In the genomic region with DNA sequence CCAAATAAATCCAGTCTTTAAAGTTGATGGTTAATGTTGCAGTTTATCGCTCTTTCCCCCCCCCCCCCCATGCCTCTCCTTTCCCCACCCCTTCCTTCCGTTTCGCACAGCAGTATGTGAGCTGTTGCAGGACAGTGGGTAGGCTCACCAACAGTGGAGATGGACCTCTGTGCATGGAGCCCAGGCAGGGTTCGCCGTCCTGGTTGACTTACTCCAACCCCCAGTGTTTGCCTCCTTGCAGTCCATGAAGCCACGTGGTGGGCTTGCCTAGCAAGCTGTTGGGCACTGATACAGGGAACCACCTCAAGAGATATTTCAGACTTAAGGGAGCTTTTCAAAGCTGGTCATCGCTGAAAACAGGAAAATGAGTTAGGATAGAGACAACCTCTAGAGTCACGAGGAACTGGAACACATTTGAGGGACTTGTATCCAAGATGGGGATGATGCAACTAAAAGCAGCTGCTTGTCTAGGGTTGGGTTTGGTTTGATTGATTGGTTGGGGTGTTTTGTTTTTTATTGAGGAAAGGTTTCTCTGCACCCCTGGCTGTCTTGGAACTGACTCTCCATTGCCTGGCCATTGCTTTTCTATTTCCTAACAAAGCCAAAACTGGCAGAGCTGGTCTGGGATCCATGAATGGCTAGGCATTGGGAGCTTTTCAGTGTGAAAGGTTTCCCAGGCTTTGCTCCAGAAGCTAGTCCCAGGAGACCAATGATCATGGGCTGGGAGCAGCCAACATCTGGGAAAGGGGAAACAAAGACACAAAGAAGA, we compare ENCODE assay signal across 10 mouse cellular contexts. TPM values are rescaled to one million over a fixed set of nuclear protein-coding genes. Genes with fewer than 3 reads are reported as not detected.
DNase-seq lines count a peak whose midpoint lies in the region; ATAC-seq lines count a peak whose summit lies in the region.
"Had no signal": no experiment of that assay in that cellular context is flagged by ENCODE, and none has a peak within 500 bp of the region (broad histone marks: within the 10 kb centered on the region; RNA-seq: fewer than 3 reads in every experiment).

No protein-coding gene starts in this region.

- H3K4me2 ChIP-seq in kidney, embryonic 16.5 days (replicated peaks; ENCODE audit: low read depth, low read length) = no peak overlapping the region
- H3K4me2 ChIP-seq in limb, embryonic 13.5 days (replicated peaks) = peak overlapping the region; percentile 83

- H3K9me3 ChIP-seq in kidney, embryonic 16.5 days (ENCODE audit: low read length) = no peaks in the 10 kb centered on the region
- H3K9me3 ChIP-seq in limb, embryonic 13.5 days = no peaks in the 10 kb centered on the region
- H3K9me3 ChIP-seq: G1E; midbrain, embryonic 10.5 days had no signal

- peaks cover 49% of the 10 kb centered on the region for H3K36me3 ChIP-seq in kidney, embryonic 16.5 days (ENCODE audit: insufficient read depth, low read length)
- H3K36me3 ChIP-seq in limb, embryonic 13.5 days = peaks cover 59% of the 10 kb centered on the region

- no peaks in the 10 kb centered on the region for H3K27me3 ChIP-seq in kidney, embryonic 16.5 days (ENCODE audit: insufficient read depth, low read length)
- H3K27me3 ChIP-seq in limb, embryonic 13.5 days = no peaks in the 10 kb centered on the region

- peak; percentile 20 for DNase-seq in kidney, adult 18-20 months
- DNase-seq in MN1 (ENCODE audit: low spot score) = peak; percentile 58
- peak; percentile 63 for DNase-seq in fat pad, adult 2 months (ENCODE audit: extremely low read depth, low read depth, low spot score)
- no peak for DNase-seq in urinary bladder, postnatal 10 days (ENCODE audit: low spot score)
- no peak for DNase-seq in right cerebral cortex, adult 18-20 months

- 72% methylated on average over 8 of the region's 8 CpGs for WGBS in kidney, embryonic 16.5 days
- 75% methylated on average over 8 of the region's 8 CpGs for WGBS in limb, embryonic 13.5 days

- no peak overlapping the region for H3K9ac ChIP-seq in kidney, embryonic 16.5 days (replicated peaks; ENCODE audit: low read length)
- H3K9ac ChIP-seq in limb, embryonic 13.5 days = no peak overlapping the region

- ATAC-seq in kidney, embryonic 16.5 days (ENCODE audit: low FRiP score, low TSS enrichment) = no peak
- no peak for ATAC-seq in limb, embryonic 13.5 days (ENCODE audit: low FRiP score, low read depth)

- H3K4me1 ChIP-seq in kidney, embryonic 16.5 days (ENCODE audit: insufficient read depth, low read length) = peaks cover 42% of the 10 kb centered on the region
- peaks cover 49% of the 10 kb centered on the region for H3K4me1 ChIP-seq in limb, embryonic 13.5 days

- no peak overlapping the region; the same call in 1 of the 2 replicates for H3K27ac ChIP-seq in kidney, embryonic 16.5 days (ENCODE audit: low read length)
- peak overlapping the region; percentile 52; the same call in 1 of the 2 replicates for H3K27ac ChIP-seq in limb, embryonic 13.5 days
- H3K27ac ChIP-seq: midbrain, embryonic 10.5 days had no signal

- H3K4me3 ChIP-seq in kidney, embryonic 16.5 days (ENCODE audit: low read length) = no peak overlapping the region
- H3K4me3 ChIP-seq in limb, embryonic 13.5 days = no peak overlapping the region
- H3K4me3 ChIP-seq: midbrain, embryonic 10.5 days had no signal

RNA-seq across cellular contexts. Expression of a gene that starts 2.9 kb away (rescaled TPM):
- 51.2 and 56.3 TPM in 2 replicates for polyA plus RNA-seq in kidney, embryonic 16.5 days (2015; fragmentation: Nextera tagmentation; extraction: Ambion mirVana)
- polyA plus RNA-seq in limb, embryonic 13.5 days (2015; fragmentation: Nextera tagmentation; extraction: Ambion mirVana) = 39.8 and 45.3 TPM in 2 replicates

RNA-seq across cellular contexts. Expression of a gene that starts 23.8 kb away (rescaled TPM):
- polyA plus RNA-seq in kidney, embryonic 16.5 days (2015; fragmentation: Nextera tagmentation; extraction: Ambion mirVana) = 137 and 140 TPM in 2 replicates
- 118 and 120 TPM in 2 replicates for polyA plus RNA-seq in limb, embryonic 13.5 days (2015; fragmentation: Nextera tagmentation; extraction: Ambion mirVana)

RNA-seq across cellular contexts. Expression of a gene that starts 38.7 kb away (rescaled TPM):
- 19.0 and 22.4 TPM in 2 replicates for polyA plus RNA-seq in kidney, embryonic 16.5 days (2015; fragmentation: Nextera tagmentation; extraction: Ambion mirVana)
- polyA plus RNA-seq in limb, embryonic 13.5 days (2015; fragmentation: Nextera tagmentation; extraction: Ambion mirVana) = 22.9 and 23.2 TPM in 2 replicates

RNA-seq across cellular contexts. Expression of a gene that starts 46.8 kb away (rescaled TPM):
- 33.0 and 33.9 TPM in 2 replicates for polyA plus RNA-seq in kidney, embryonic 16.5 days (2015; fragmentation: Nextera tagmentation; extraction: Ambion mirVana)
- polyA plus RNA-seq in limb, embryonic 13.5 days (2015; fragmentation: Nextera tagmentation; extraction: Ambion mirVana) = 3.9 and 4.4 TPM in 2 replicates
- polyA plus RNA-seq: embryonic facial prominence, embryonic 11.5 days had no signal

RNA-seq across cellular contexts. Expression of a gene that starts 53.0 kb away (rescaled TPM):
- 0.40 and 0.41 TPM in 2 replicates for polyA plus RNA-seq in kidney, embryonic 16.5 days (2015; fragmentation: Nextera tagmentation; extraction: Ambion mirVana)
- polyA plus RNA-seq in limb, embryonic 13.5 days (2015; fragmentation: Nextera tagmentation; extraction: Ambion mirVana) = 0.20 and 0.27 TPM in 2 replicates
- polyA plus RNA-seq: embryonic facial prominence, embryonic 11.5 days had no signal

Comparison
In these comparisons a context has a peak if more than half of its experiments do, and no peak if none do; other contexts are left out.
1. DNase-seq: peak in kidney, adult 18-20 months (single experiment), MN1 (single experiment) and fat pad, adult 2 months (single experiment); none in urinary bladder, postnatal 10 days (single experiment) and right cerebral cortex, adult 18-20 months (single experiment).